Mouse (Mus musculus) cerebellum, adult 2 months (tissue): ENCODE results near the gene Ganab.

Source experiments
- CTCF ChIP-seq: fragments of 200-500 bp; IDR thresholded peaks from 2 replicates; pipeline ENCODE4 v1.5.1; 2011; ENCODE audit warnings: low read depth, mild to moderate bottlenecking, control low read depth, low read length, moderate library complexity, borderline replicate concordance; ENCODE audit not compliant: insufficient read depth
- POLR2A ChIP-seq: fragments of 200-500 bp; IDR thresholded peaks from 2 replicates; pipeline ENCODE4 v1.6.1; 2011; ENCODE audit warnings: low read length, control low read depth, borderline replicate concordance; ENCODE audit not compliant: insufficient read depth

- TF ChIP-seq CTCF (no peak), POLR2A (no peak)
These were observed 10.7 kb downstream of the Ganab start for GRCm38 (mm10) chr19:8908531-8908930.
